Mouse (Mus musculus) G1E (cell line): ENCODE results near the gene Atad5.

ENCODE experiments used
- CTCF ChIP-seq: IDR thresholded peaks from 2 replicates; pipeline ENCODE4 v1.5.1; 2012; ENCODE audit warnings: low read depth, low read length, inconsistent platforms, mixed read lengths
- POLR2AphosphoS5 ChIP-seq: IDR thresholded peaks from 2 replicates; pipeline ENCODE4 v1.6.1; 2012; ENCODE audit warnings: low read depth, low read length, inconsistent platforms; ENCODE audit not compliant: insufficient replicate concordance
- TAL1 ChIP-seq: conservative IDR thresholded peaks from 2 replicates; pipeline ENCODE4 v1.6.1; 2012; ENCODE audit warnings: low read depth, low read length, inconsistent platforms, mixed read lengths

GRCm38 (mm10) chr11:80069815-80070214 is 19.4 kb upstream of the Atad5 start:
- no peak for TF ChIP-seq CTCF
- no peak for TF ChIP-seq TAL1
- TF ChIP-seq POLR2AphosphoS5, result no peak
